ENCODE assay signal across 8 mouse cellular contexts in the genomic region with DNA sequence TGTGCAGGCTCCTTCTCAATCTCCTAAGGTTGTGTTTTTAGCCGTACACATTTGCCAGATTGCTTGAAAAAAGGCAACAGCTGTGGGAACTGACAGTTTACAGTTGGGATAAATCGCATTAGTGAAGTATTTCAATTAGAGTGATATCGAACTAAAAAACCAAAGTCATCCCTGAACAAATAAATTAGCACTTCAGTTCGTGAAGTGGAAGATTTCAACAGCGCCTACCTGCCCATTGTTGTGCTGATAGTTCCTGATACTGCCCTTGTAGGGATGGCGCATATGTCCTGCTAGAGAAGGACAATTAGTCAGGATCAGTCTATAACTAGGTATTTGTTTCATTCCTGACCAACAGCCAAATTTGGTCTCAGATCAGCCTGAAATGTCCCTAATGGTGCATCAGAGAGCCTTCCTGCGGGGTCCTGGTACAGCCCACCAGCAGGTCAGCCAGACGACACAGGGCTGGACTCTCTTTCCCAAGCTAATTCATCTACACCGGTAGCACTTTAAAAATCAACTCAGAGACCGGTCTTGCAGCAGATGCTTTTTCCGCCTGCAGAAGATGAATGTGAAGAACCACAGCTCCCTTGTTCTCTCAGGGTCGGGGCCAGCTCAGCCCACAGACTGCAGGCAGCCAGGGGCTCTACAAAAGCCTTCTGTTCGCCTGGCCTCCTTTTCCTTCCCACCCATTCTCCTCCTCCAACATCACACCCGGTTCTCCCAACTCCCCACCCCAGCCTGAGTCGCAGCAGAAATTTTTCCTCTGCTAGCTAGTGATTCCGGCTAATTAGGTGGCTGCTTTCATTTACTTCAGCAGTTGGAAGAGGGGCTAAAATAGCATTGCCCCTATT.
DNase-seq lines count a peak whose midpoint lies in the region; ATAC-seq and TF ChIP-seq lines count a peak whose summit lies in the region.

No protein-coding gene starts in this region.

- TF ChIP-seq CTCF in intestine, postnatal 0 days (IDR thresholded peaks at IDR 0.05; ENCODE audit: low read depth), result no peak

- peak overlapping the region; percentile 52; the same call in 1 of the 2 replicates for H3K27ac ChIP-seq in kidney, embryonic 14.5 days (ENCODE audit: low read depth, low read length)
- no peak overlapping the region for H3K27ac ChIP-seq in intestine, postnatal 0 days (ENCODE audit: low read depth, low read length)
- H3K27ac ChIP-seq in liver, embryonic 12.5 days, result no peak overlapping the region
- peak overlapping the region; percentile 82 for H3K27ac ChIP-seq in neural tube, embryonic 11.5 days (ENCODE audit: low read depth, low read length)

- ATAC-seq in kidney, embryonic 14.5 days (ENCODE audit: low FRiP score, low TSS enrichment), result peak; percentile 75; the same call in 1 of the 2 replicates
- ATAC-seq in intestine, postnatal 0 days, result no peak
- no peak for ATAC-seq in liver, embryonic 12.5 days
- peak; percentile 88 for ATAC-seq in neural tube, embryonic 11.5 days (ENCODE audit: insufficient read depth, low FRiP score, low TSS enrichment)

- H3K4me3 ChIP-seq in kidney, embryonic 14.5 days (ENCODE audit: low read length), result peak overlapping the region; percentile 29
- H3K4me3 ChIP-seq in intestine, postnatal 0 days (ENCODE audit: low read depth, low read length), result peak overlapping the region; percentile 23
- H3K4me3 ChIP-seq in liver, embryonic 12.5 days, result peak overlapping the region; percentile 26
- H3K4me3 ChIP-seq in neural tube, embryonic 11.5 days (ENCODE audit: low read depth, low read length), result peak overlapping the region; percentile 14

- no peak for DNase-seq in kidney, adult 9 months
- DNase-seq in embryo, embryonic 10.5 days (ENCODE audit: low spot score), result peak; percentile 74
- peak; percentile 8 to 15 for DNase-seq in gastrocnemius, postnatal 36 days
- peak; percentile 79 for DNase-seq in neural tube, embryonic 11.5 days (ENCODE audit: low spot score)
- DNase-seq in spleen, postnatal 4 days (ENCODE audit: low spot score in 2 of 2), result no peak

- H3K27me3 ChIP-seq in kidney, embryonic 14.5 days (ENCODE audit: control insufficient read depth, insufficient read depth, low read length), result no peaks in the 10 kb centered on the region
- H3K27me3 ChIP-seq in intestine, postnatal 0 days (replicated peaks; ENCODE audit: control insufficient read depth, insufficient read depth, low read length), result 0 out of 2 replicates have a peak, but pooled peaks cover 3% of the 10 kb centered on the region
- peaks cover 19% of the 10 kb centered on the region for H3K27me3 ChIP-seq in liver, embryonic 12.5 days (replicated peaks)
- no peaks in the 10 kb centered on the region for H3K27me3 ChIP-seq in neural tube, embryonic 11.5 days (ENCODE audit: control insufficient read depth, insufficient read depth, low read length)

- H3K4me1 ChIP-seq in kidney, embryonic 14.5 days (ENCODE audit: control insufficient read depth, insufficient read depth, low read length), result peaks cover 9% of the 10 kb centered on the region; the same call in 1 of the 2 replicates
- H3K4me1 ChIP-seq in intestine, postnatal 0 days (replicated peaks; ENCODE audit: control insufficient read depth, insufficient read depth, low read length), result no peaks in the 10 kb centered on the region
- H3K4me1 ChIP-seq in liver, embryonic 12.5 days, result peaks cover 12% of the 10 kb centered on the region
- peaks cover 9% of the 10 kb centered on the region for H3K4me1 ChIP-seq in neural tube, embryonic 11.5 days (ENCODE audit: control insufficient read depth, insufficient read depth, low read length)

- no peaks in the 10 kb centered on the region for H3K36me3 ChIP-seq in kidney, embryonic 14.5 days (ENCODE audit: control insufficient read depth, insufficient read depth, low read length)
- H3K36me3 ChIP-seq in intestine, postnatal 0 days (ENCODE audit: control insufficient read depth, insufficient read depth), result no peaks in the 10 kb centered on the region
- H3K36me3 ChIP-seq in liver, embryonic 12.5 days, result no peaks in the 10 kb centered on the region
- no peaks in the 10 kb centered on the region for H3K36me3 ChIP-seq in neural tube, embryonic 11.5 days (ENCODE audit: control insufficient read depth, insufficient read depth, low read length)

- H3K9ac ChIP-seq in kidney, embryonic 14.5 days (ENCODE audit: low read depth, low read length), result 0 out of 2 replicates have a peak overlapping the region, but pooled peaks have one; percentile 7
- peak overlapping the region; percentile 31; the same call in 1 of the 2 replicates for H3K9ac ChIP-seq in intestine, postnatal 0 days (ENCODE audit: low read depth, low read length)
- peak overlapping the region; percentile 27; the same call in 1 of the 2 replicates for H3K9ac ChIP-seq in liver, embryonic 12.5 days
- H3K9ac ChIP-seq in neural tube, embryonic 11.5 days (ENCODE audit: low read length), result peak overlapping the region; percentile 35; the same call in 1 of the 2 replicates

- no peaks in the 10 kb centered on the region for H3K9me3 ChIP-seq in kidney, embryonic 14.5 days (ENCODE audit: control insufficient read depth, low read length)
- no peaks in the 10 kb centered on the region for H3K9me3 ChIP-seq in intestine, postnatal 0 days (ENCODE audit: control insufficient read depth)
- no peaks in the 10 kb centered on the region for H3K9me3 ChIP-seq in liver, embryonic 12.5 days (replicated peaks)
- no peaks in the 10 kb centered on the region for H3K9me3 ChIP-seq in neural tube, embryonic 11.5 days (ENCODE audit: control insufficient read depth, low read length)

- H3K4me2 ChIP-seq in kidney, embryonic 14.5 days (replicated peaks; ENCODE audit: low read depth, low read length), result peak overlapping the region; percentile 47
- peak overlapping the region; percentile 61 for H3K4me2 ChIP-seq in intestine, postnatal 0 days (replicated peaks; ENCODE audit: low read depth)
- peak overlapping the region; percentile 62 for H3K4me2 ChIP-seq in liver, embryonic 12.5 days
- peak overlapping the region; percentile 43 for H3K4me2 ChIP-seq in neural tube, embryonic 11.5 days (ENCODE audit: low read depth)

- 23% methylated on average over 16 of the region's 16 CpGs for WGBS in kidney, embryonic 14.5 days
- 27% methylated on average over 16 of the region's 16 CpGs for WGBS in intestine, postnatal 0 days
- 33% methylated on average over 16 of the region's 16 CpGs for WGBS in liver, embryonic 12.5 days (ENCODE audit: insufficient replicate concordance)
- WGBS in neural tube, embryonic 11.5 days, result 17% methylated on average over 16 of the region's 16 CpGs

- intact Hi-C loops in gastrocnemius, postnatal 36 days (cut with DNase I), result no loop called here

Comparison
In these comparisons a context has a peak if more than half of its experiments do, and no peak if none do; other contexts are left out.
1. ATAC-seq: peak in kidney, embryonic 14.5 days (single experiment) and neural tube, embryonic 11.5 days (single experiment); none in intestine, postnatal 0 days (single experiment) and liver, embryonic 12.5 days (single experiment).
2. H3K27ac ChIP-seq: peak in kidney, embryonic 14.5 days (single experiment) and neural tube, embryonic 11.5 days (single experiment); none in intestine, postnatal 0 days (single experiment) and liver, embryonic 12.5 days (single experiment).
3. DNase-seq: peak in embryo, embryonic 10.5 days (single experiment), gastrocnemius, postnatal 36 days (2 of 2) and neural tube, embryonic 11.5 days (single experiment); none in kidney, adult 9 months (single experiment) and spleen, postnatal 4 days (0 of 2).
4. Peak in every context shown above with its lines, with median percentiles within 50 percentile points of each other: H3K4me2 ChIP-seq, H3K4me3 ChIP-seq and H3K9ac ChIP-seq.